Mouse (Mus musculus) liver, adult 2 months (tissue): ENCODE data around the gene Wdr66. TPM values are rescaled to one million over a fixed set of nuclear protein-coding genes. Genes with fewer than 3 reads are reported as not detected.

Experiments
- DNase-seq: peaks from one replicate; pipeline ENCODE4 v3.0.0-alpha.2; 2011; ENCODE audit warnings: low read depth, low spot score; ENCODE audit errors: extremely low read depth
- H3K27ac ChIP-seq: fragments of 200-500 bp; replicated peaks from 2 replicates; pipeline ENCODE4 v1.5.1; 2012; ENCODE audit warnings: low read depth, mild to moderate bottlenecking, control low read depth, inconsistent platforms, low read length; ENCODE audit not compliant: insufficient read depth
- H3K27me3 ChIP-seq: fragments of 200-500 bp; 2 replicates; pipeline ENCODE4 v1.6.1; 2012; ENCODE audit warnings: mild to moderate bottlenecking, moderate library complexity, low read length, inconsistent platforms; ENCODE audit not compliant: control insufficient read depth, insufficient read depth
- H3K36me3 ChIP-seq: fragments of 200-500 bp; 2 replicates; pipeline ENCODE4 v1.6.1; 2012; ENCODE audit warnings: low read length, inconsistent platforms; ENCODE audit not compliant: control insufficient read depth, insufficient read depth
- H3K4me1 ChIP-seq: fragments of 200-500 bp; 2 replicates; pipeline ENCODE4 v1.6.1; 2011; ENCODE audit warnings: low read length; ENCODE audit not compliant: control insufficient read depth, insufficient read depth
- H3K4me3 ChIP-seq: fragments of 200-500 bp; 2 replicates; pipeline ENCODE4 v1.5.1; 2011; ENCODE audit warnings: low read depth, mild to moderate bottlenecking, control low read depth, low read length, moderate library complexity; ENCODE audit not compliant: insufficient read depth
- H3K79me2 ChIP-seq: fragments of 200-500 bp; 2 replicates; pipeline ENCODE4 v1.6.1; 2012; ENCODE audit warnings: inconsistent platforms, mild to moderate bottlenecking, low read length, moderate library complexity; ENCODE audit not compliant: control insufficient read depth, insufficient read depth
- H3K9ac ChIP-seq: fragments of 200-500 bp; 2 replicates; pipeline ENCODE4 v1.6.1; 2012; ENCODE audit warnings: low read depth, mild to moderate bottlenecking, control low read depth, inconsistent platforms, low read length
- CTCF ChIP-seq: fragments of 200-500 bp; IDR thresholded peaks from 2 replicates; pipeline ENCODE4 v1.5.1; 2011; ENCODE audit warnings: low read depth, low read length, control low read depth
- POLR2A ChIP-seq: fragments of 200-500 bp; IDR thresholded peaks from 2 replicates; pipeline ENCODE4 v1.6.1; 2011; ENCODE audit warnings: low read length, control low read depth; ENCODE audit not compliant: insufficient read depth; ENCODE audit errors: extremely low read depth
- WGBS: fragments of 180-500 bp; shearing (Covaris S2); methylation state at CpG from one replicate; pipeline ENCODE4 v1.1.7; 2018; 5-methylcytosine and 5-hydroxymethylcytosine counted together
- polyA plus RNA-seq: library from polyadenylated mRNA; depleted of rRNA; stranded (reverse); fragments of >200 nt; gene quantifications from 2 replicates; pipeline ENCODE4 v1.2.3, GENCODE M21; 2012
- total RNA-seq: library from RNA; depleted of rRNA; stranded (reverse); fragments of >200 nt; gene quantifications from 2 replicates; pipeline ENCODE4 v1.2.3, GENCODE M21; 2014

Gene Wdr66
- total and polyA plus RNA-seq, 2 experiments: 0.37 to 0.60 TPM

- Histone ChIP-seq H3K27ac (no peak overlapping the region), H3K27me3 (no peaks in the 10 kb centered on the region), H3K79me2 (peaks cover 20% of the 10 kb centered on the region; the same call in 1 of the 2 replicates), H3K4me1 (peaks cover 7% of the 10 kb centered on the region), H3K9ac (no peak overlapping the region), H3K4me3 (no peak overlapping the region), H3K36me3 (peaks cover 6% of the 10 kb centered on the region; the same call in 1 of the 2 replicates)
- TF ChIP-seq CTCF (0 out of 2 replicates have a peak, but pooled peaks have one; percentile 11), POLR2A (no peak)
- DNase-seq: no peak
- WGBS: 81% methylated on average over 10 of the region's 10 CpGs
Measured at GRCm38 (mm10) chr5:123350386-123350785, 98.5 kb downstream of the Wdr66 start.

- Histone ChIP-seq H3K27ac (no peak overlapping the region), H3K36me3 (peaks cover 25% of the 10 kb centered on the region), H3K4me1 (no peaks in the 10 kb centered on the region), H3K4me3 (no peak overlapping the region), H3K79me2 (no peaks in the 10 kb centered on the region), H3K27me3 (no peaks in the 10 kb centered on the region), H3K9ac (no peak overlapping the region)
- no peak for TF ChIP-seq POLR2A
- TF ChIP-seq CTCF: no peak
- DNase-seq: no peak
- WGBS: 92% methylated on average over 11 of the region's 11 CpGs
Measured at GRCm38 (mm10) chr5:123355918-123356317, 104.0 kb downstream of the Wdr66 start.

GRCm38 (mm10) chr5:123357253-123357652 lies 105.4 kb downstream of the Wdr66 start:
- no peak for TF ChIP-seq CTCF
- TF ChIP-seq POLR2A: no peak
- DNase-seq: no peak
- H3K4me1 ChIP-seq: no peaks in the 10 kb centered on the region
- no peak overlapping the region for H3K27ac ChIP-seq
- no peak overlapping the region for H3K4me3 ChIP-seq
- no peaks in the 10 kb centered on the region for H3K27me3 ChIP-seq
- 93% methylated on average over 4 of the region's 4 CpGs for WGBS
- no peak overlapping the region for H3K9ac ChIP-seq
- H3K36me3 ChIP-seq: peaks cover 28% of the 10 kb centered on the region
- no peaks in the 10 kb centered on the region for H3K79me2 ChIP-seq

GRCm38 (mm10) chr5:123359431-123359830 lies 107.5 kb downstream of the Wdr66 start:
- no peak for DNase-seq
- 0 out of 2 replicates have a peak, but pooled peaks cover 4% of the 10 kb centered on the region for H3K4me1 ChIP-seq
- peaks cover 26% of the 10 kb centered on the region for H3K36me3 ChIP-seq
- H3K9ac ChIP-seq: no peak overlapping the region
- H3K27ac ChIP-seq: no peak overlapping the region
- WGBS: 96% methylated on average over 6 of the region's 6 CpGs
- no peaks in the 10 kb centered on the region for H3K27me3 ChIP-seq
- H3K4me3 ChIP-seq: no peak overlapping the region
- no peak for TF ChIP-seq CTCF
- no peak for TF ChIP-seq POLR2A
- H3K79me2 ChIP-seq: no peaks in the 10 kb centered on the region

GRCm38 (mm10) chr5:123362911-123363310 lies 111.0 kb downstream of the Wdr66 start:
- TF ChIP-seq POLR2A (no peak), CTCF (0 out of 2 replicates have a peak, but pooled peaks have one; percentile 19)
- 72% methylated on average over 4 of the region's 4 CpGs for WGBS
- Histone ChIP-seq H3K36me3 (peaks cover 8% of the 10 kb centered on the region), H3K27ac (no peak overlapping the region), H3K9ac (no peak overlapping the region), H3K27me3 (no peaks in the 10 kb centered on the region), H3K79me2 (no peaks in the 10 kb centered on the region), H3K4me1 (peaks cover 5% of the 10 kb centered on the region; the same call in 1 of the 2 replicates), H3K4me3 (no peak overlapping the region)
- DNase-seq: no peak

DNA sequence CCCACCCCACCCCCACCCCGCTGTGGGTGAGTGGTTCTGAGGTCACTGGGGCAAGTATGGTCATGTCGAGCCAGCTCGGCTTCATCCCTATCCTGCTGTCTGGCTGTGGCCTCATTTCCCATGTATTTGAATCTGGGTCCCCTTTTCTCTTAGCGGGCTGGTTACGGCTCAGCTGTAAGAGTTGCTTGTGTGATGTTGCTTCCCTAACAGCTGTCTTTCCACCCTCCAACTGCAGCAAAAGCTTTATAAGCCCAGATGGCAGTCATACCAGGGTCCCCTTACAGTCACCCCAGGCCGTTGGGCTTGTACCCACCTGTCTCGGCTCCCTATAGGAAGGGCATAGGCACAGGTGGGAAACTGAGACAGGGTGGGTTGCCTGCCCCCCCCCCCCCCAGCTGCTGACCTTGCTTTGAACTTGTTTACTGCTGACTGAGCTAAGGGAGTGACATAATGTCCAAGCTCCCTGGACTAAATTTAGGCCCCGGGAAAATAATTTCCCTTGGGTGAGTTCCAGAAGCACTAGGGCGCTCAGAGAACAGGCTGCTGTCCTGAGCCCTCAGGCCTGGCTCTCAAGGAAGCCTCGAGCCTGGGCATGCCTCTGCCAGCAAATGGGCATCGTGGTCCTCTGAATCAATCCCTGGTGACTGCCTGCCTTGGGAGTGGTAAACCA lies 112.5 kb downstream of the Wdr66 start:
- Histone ChIP-seq H3K79me2 (no peaks in the 10 kb centered on the region), H3K4me1 (peaks cover 5% of the 10 kb centered on the region; the same call in 1 of the 2 replicates), H3K36me3 (peaks cover 4% of the 10 kb centered on the region), H3K9ac (no peak overlapping the region), H3K27ac (peak overlapping the region; percentile 68), H3K27me3 (no peaks in the 10 kb centered on the region), H3K4me3 (no peak overlapping the region)
- WGBS: 62% methylated on average over 11 of the region's 11 CpGs
- TF ChIP-seq CTCF (no peak), POLR2A (no peak)
- peak; percentile 47 for DNase-seq
